Mouse (Mus musculus): ENCODE data around the gene Kcnk7. TPM values are rescaled to one million over a fixed set of nuclear protein-coding genes. Genes with fewer than 3 reads are reported as not detected.
A peak's percentile ranks its signal among the peaks of the same experiment; 100 is the strongest.

Kcnk7 gene
- total RNA-seq, 2 experiments from 2014 or later: not detected

DNA sequence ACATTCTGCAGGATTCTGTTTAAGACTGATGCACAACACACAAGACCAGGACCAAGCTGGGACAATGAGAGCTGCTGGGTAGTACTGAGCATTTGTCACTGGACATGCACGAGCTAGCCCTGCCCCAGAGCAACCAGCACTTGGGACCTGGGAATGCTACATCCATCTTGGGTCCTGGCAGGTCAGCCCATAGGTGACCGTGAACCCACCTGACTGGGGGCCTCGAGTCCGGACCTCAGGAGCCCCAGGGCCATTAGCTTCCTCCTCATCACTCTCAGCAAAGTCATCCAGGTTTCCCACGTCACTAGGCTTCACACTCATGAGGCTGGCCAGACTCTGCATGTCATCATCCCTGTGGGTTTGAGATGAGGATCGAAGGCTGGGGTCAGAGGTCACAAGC, 17.1 kb downstream of the Kcnk7 start:
- DNase-seq: no peak
- TF ChIP-seq CTCF (IDR thresholded peaks at IDR 0.05): no peak
- intact Hi-C loops (cut with DNase I): no loop called here
- H3K27ac ChIP-seq: no peak overlapping the region
- H3K4me3 ChIP-seq: no peak overlapping the region

DNA sequence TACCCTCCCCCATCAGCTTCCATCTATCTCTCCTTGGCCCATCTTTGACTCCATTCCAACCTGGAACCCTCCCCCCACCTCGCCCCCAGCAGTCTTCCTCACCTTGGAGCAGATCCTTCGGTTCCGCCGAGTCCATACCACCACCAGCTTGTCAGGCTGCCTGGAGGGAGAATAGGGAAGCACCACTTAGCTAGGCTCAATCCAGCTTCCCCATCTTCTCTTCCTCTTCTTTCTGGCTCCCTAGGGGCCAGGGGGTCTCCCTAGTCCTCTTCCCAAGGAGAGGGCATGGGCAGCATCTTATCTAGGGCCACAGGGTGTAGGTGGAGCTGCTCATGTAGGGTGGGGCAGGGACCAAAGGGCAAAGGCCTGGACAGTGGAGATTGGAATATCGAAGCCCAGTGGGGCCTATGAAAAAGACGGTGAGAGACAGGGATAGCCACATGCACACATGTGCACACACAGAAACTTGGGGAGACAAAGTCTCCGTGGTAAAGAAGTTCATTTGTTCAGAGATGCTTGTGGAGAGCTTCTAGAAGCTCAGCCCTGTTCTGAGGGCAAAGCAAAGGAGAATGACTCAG, 18.8 kb downstream of the Kcnk7 start:
- intact Hi-C loops (cut with DNase I): no loop called here
- no peak for DNase-seq
- no peak for TF ChIP-seq CTCF (IDR thresholded peaks at IDR 0.05)
- H3K27ac ChIP-seq: peak overlapping the region; percentile 95
- peak overlapping the region; percentile 80 for H3K4me3 ChIP-seq

- intact Hi-C loops (cut with DNase I): loop anchor here (1.0 kb wide), 1 partner anchor 11 kb away; no protein-coding TSS in a partner anchor
- no peak for DNase-seq
- peak overlapping the region; percentile 80 for H3K4me3 ChIP-seq
- peak overlapping the region; percentile 95 for H3K27ac ChIP-seq
- TF ChIP-seq CTCF (IDR thresholded peaks at IDR 0.05): no peak
These were observed 19.9 kb downstream of the Kcnk7 start for GRCm38 (mm10) chr19:5723934-5724548.

- peak; percentile 95 for DNase-seq
- TF ChIP-seq CTCF (IDR thresholded peaks at IDR 0.05): no peak
- intact Hi-C loops (cut with DNase I): loop anchor here (1.0 kb wide), 1 partner anchor 11 kb away; no protein-coding TSS in a partner anchor
- Histone ChIP-seq H3K4me3 (peak overlapping the region; percentile 80), H3K27ac (peak overlapping the region; percentile 95)
These were observed 20.4 kb downstream of the Kcnk7 start for GRCm38 (mm10) chr19:5724549-5724941.

GRCm38 (mm10) chr19:5725029-5725707, 21.0 kb downstream of the Kcnk7 start:
- peak overlapping the region; percentile 95 for H3K27ac ChIP-seq
- peak; percentile 95 for DNase-seq
- intact Hi-C loops (cut with DNase I): no loop called here
- peak overlapping the region; percentile 80 for H3K4me3 ChIP-seq
- TF ChIP-seq CTCF (IDR thresholded peaks at IDR 0.05): no peak

GRCm38 (mm10) chr19:5725767-5726515, 21.8 kb downstream of the Kcnk7 start, which contains the start of gene Ehbp1l1:
Gene Ehbp1l1, minus strand, starts transcription at chr19:5726317.
- Histone ChIP-seq H3K27ac (peak within 1 kb of the TSS; percentile 95), H3K4me3 (peak within 1 kb of the TSS; percentile 80)
- DNase-seq: peak; percentile 91
- TF ChIP-seq CTCF (IDR thresholded peaks at IDR 0.05): peak; percentile 3; the same call in 1 of the 2 replicates
- intact Hi-C loops (cut with DNase I): loop anchor here (2.0 kb wide), 1 partner anchor 35 kb away; no protein-coding TSS in a partner anchor

DNA sequence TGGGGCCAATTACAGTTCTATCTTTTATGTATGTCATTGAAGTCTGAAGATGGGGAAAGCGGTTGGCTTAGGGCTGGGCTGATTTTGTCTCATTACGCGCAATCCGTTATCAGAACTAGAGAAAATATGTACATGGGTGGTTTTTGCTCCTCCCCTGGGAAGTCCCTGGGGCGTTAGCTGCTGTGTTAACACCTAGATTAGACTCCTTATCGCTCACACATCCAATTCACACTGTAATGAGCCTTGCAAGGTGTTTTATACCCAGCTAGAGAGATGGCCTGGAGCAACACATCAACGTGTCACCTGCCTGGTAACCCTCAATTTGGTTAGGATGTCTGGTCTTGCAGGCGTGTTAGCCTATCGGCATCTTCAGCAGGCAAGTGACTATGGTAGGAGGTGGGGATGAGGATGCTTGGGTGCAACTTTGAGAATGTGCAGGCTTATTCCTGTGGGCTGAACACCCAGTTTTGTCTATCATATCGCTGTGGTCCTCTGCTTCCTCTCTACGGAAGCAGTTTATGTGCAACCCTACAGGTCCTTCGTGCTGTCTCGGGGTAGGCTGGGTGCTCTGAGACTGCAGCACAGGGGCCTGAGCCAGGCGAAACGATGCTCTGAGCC, 22.9 kb downstream of the Kcnk7 start:
- no peak for TF ChIP-seq CTCF (IDR thresholded peaks at IDR 0.05)

GRCm38 (mm10) chr19:5727701-5728100, 23.5 kb downstream of the Kcnk7 start:
- peak; percentile 99 for TF ChIP-seq CTCF (IDR thresholded peaks at IDR 0.05)
- intact Hi-C loops (cut with DNase I): loop anchor here (1.0 to 2.0 kb wide), 2 partner anchors 16 to 37 kb away; no protein-coding TSS in a partner anchor
- peak; percentile 93 for DNase-seq
- H3K4me3 ChIP-seq: peak overlapping the region; percentile 80
- peak overlapping the region; percentile 95 for H3K27ac ChIP-seq

More for the DNA sequence above, 22.9 kb downstream of the Kcnk7 start:
- intact Hi-C loops (cut with DNase I): loop anchor here (1.0 to 2.0 kb wide), 2 partner anchors 16 to 36 kb away; no protein-coding TSS in a partner anchor
- DNase-seq: no peak
- peak overlapping the region; percentile 80 for H3K4me3 ChIP-seq
- peak overlapping the region; percentile 95 for H3K27ac ChIP-seq

GRCm38 (mm10) chr19:5728631-5729443, 24.7 kb downstream of the Kcnk7 start:
- intact Hi-C loops (cut with DNase I): no loop called here
- DNase-seq: peak; percentile 80
- no peak for TF ChIP-seq CTCF (IDR thresholded peaks at IDR 0.05)
- H3K4me3 ChIP-seq: peak overlapping the region; percentile 80
- H3K27ac ChIP-seq: peak overlapping the region; percentile 95

DNA sequence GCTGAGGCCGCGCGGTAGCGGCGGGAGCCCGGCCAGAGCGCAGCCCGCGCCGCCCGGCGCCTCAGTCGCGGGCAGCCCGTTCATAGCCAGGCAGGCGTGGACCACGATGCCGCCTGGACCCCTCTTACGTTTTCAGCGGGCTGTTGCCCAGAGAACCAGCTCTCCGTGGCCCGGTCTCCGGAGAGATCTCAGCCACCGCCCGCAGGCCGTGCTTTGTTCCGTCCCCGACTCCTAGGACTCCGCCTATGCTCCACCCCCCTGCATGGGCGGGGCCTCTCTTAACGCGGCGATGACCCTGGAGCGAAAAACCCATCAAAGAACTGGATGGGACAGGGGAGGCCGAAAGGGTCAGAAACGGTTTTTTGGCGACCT, 25.3 kb downstream of the Kcnk7 start, which contains the start of gene Fam89b:
Fam89b (minus strand) TSS at position 210 of the 372 bp plus-strand sequence.
- TF ChIP-seq CTCF (IDR thresholded peaks at IDR 0.05): no peak

More for the DNA sequence above, 25.3 kb downstream of the Kcnk7 start, which contains the start of gene Fam89b:
- peak within 1 kb of the TSS; percentile 82 for H3K4me3 ChIP-seq
- DNase-seq: peak; percentile 95
- H3K27ac ChIP-seq: peak within 1 kb of the TSS; percentile 95
- intact Hi-C loops (cut with DNase I): no loop called here
